Mouse (Mus musculus) E14TG2a.4 (cell line): ENCODE data around the gene C2cd4d.

Source experiments
- CTCF ChIP-seq: conservative IDR thresholded peaks from 2 replicates; pipeline ENCODE4 v1.5.1; 2014; ENCODE audit warnings: low read length
- NANOG ChIP-seq: IDR thresholded peaks from 2 replicates; pipeline ENCODE4 v1.6.1; 2014; ENCODE audit warnings: borderline replicate concordance, low read length, mixed read lengths

DNA sequence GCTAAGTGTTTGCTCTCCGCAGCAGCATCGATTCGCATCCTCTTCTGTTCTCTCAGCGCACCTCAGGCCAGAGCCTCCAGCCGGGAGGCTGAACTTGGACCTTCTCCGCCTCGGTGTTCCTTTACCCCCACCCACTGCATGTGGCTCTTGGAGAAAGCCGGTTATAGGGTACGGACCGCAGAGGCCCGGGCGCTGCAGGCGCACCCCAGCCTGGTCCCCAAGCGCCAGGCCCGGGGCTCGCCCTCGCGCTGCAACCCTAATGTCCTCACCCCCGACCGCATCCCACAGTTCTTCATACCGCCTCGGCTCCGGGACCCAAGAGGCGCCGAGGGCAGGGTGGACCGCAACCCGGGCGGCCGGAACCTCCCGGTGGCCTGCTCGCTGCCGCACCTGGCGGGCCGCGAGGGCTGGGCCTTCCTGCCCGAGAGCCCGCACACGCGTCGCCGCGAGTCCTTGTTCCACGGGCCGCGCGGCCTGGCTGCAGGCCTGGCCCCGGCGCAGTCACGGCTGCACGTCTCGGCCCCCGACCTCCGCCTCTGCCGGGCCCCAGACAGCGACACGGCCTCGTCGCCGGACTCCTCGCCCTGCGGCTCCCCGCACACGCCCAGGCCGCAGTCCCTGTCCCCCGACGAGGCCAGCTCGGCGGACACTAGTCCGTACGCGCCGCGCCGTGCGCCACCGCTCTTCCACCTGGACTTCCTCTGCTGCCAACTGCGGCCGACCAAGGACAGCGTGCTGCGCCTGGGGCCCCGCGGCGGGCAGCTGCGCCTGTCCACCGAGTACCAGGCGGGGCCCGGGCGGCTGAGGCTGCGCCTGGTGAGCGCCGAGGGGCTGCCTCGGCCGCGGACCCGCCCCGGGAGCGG is 1.3 kb downstream of the C2cd4d start:
- no peak for TF ChIP-seq CTCF
- no peak for TF ChIP-seq NANOG
